Mouse (Mus musculus) midbrain, embryonic 11.5 days (tissue): ENCODE results near the gene Gpr149. TPM values are rescaled to one million over a fixed set of nuclear protein-coding genes. Genes with fewer than 3 reads are reported as not detected.

Experiments used
- ATAC-seq: fragments of 200-750 bp; cut with Nextera tagmentation; 2 replicates; pipeline ENCODE4 v1.8.0; 2017; ENCODE audit warnings: moderate TSS enrichment, moderate library complexity; ENCODE audit not compliant: low FRiP score
- DNase-seq: peaks from one replicate; pipeline ENCODE4 v3.0.0; 2015; ENCODE audit warnings: low spot score; ENCODE audit errors: missing footprints
- H3K27ac ChIP-seq: fragments of 300-500 bp; sonication (generic); 2 replicates; pipeline ENCODE4 v1.5.1; 2014; ENCODE audit warnings: low read depth, low read length
- H3K27me3 ChIP-seq: fragments of 300-500 bp; sonication (generic); 2 replicates; pipeline ENCODE4 v1.6.1; 2014; ENCODE audit warnings: mild to moderate bottlenecking, low read length, moderate library complexity, mixed read lengths; ENCODE audit not compliant: control insufficient read depth, insufficient read depth
- H3K36me3 ChIP-seq: fragments of 300-500 bp; sonication (generic); 2 replicates; pipeline ENCODE4 v1.6.1; 2014; ENCODE audit warnings: mild to moderate bottlenecking, low read length, moderate library complexity, mixed read lengths; ENCODE audit not compliant: control insufficient read depth, insufficient read depth
- H3K4me1 ChIP-seq: fragments of 300-500 bp; sonication (generic); 2 replicates; pipeline ENCODE4 v1.6.1; 2014; ENCODE audit warnings: low read length; ENCODE audit not compliant: control insufficient read depth, insufficient read depth
- H3K4me2 ChIP-seq: fragments of 300-500 bp; sonication (generic); 2 replicates; pipeline ENCODE4 v1.6.1; 2014; ENCODE audit warnings: mild to moderate bottlenecking, moderate library complexity
- H3K4me3 ChIP-seq: fragments of 300-500 bp; sonication (generic); 2 replicates; pipeline ENCODE4 v1.5.1; 2014; ENCODE audit warnings: low read depth, low read length
- H3K9ac ChIP-seq: fragments of 300-500 bp; sonication (generic); 2 replicates; pipeline ENCODE4 v1.6.1; 2014; ENCODE audit warnings: low read length
- H3K9me3 ChIP-seq: fragments of 300-500 bp; sonication (generic); 2 replicates; pipeline ENCODE4 v1.6.1; 2016; ENCODE audit warnings: low read length; ENCODE audit not compliant: control insufficient read depth
- WGBS: fragments of 180-500 bp; shearing (Covaris S2); extraction: QIAGEN DNeasy Blood & Tissue Kit; methylation state at CpG from one replicate; pipeline ENCODE4 v1.1.7; 2014; 5-methylcytosine and 5-hydroxymethylcytosine counted together
- polyA plus RNA-seq: library from polyadenylated mRNA; unstranded; fragments of >200 nt; fragmentation: Nextera tagmentation; extraction: Ambion mirVana; gene quantifications from 2 replicates; pipeline ENCODE4 v1.2.1, GENCODE M21; 2014

The Gpr149 gene
- polyA plus RNA-seq = 0.05 and 0.15 TPM in 2 replicates

DNA sequence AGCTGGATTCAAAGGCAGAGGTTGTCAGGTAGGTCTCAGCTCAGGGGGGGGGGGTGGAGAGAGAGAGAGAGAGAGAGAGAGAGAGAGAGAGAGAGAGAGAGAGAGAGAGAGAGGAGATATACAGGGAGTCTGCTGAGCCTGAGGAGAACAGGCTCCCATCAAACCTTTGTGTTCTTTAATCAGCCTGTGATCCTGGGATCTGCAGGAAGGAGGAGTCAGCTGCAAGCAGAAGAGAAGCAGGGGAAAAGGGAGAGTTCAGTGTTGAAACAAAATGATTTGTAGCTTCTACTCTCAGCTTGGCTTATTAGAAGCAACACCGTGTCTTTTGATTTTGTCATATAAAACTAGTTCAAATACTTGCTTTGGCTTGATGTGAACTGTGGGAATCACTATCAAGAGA, at the start of gene Gpr149:
Gene Gpr149 (minus strand): TSS at position 168 of the 400 bp plus-strand sequence.
- ATAC-seq (no peak), DNase-seq (no peak)
- Histone ChIP-seq H3K27ac (no peak within 1 kb of the TSS), H3K4me2 (peak within 1 kb of the TSS; percentile 97), H3K27me3 (peaks cover 4% of the 10 kb centered on the region; the same call in 1 of the 2 replicates), H3K4me1 (no peaks in the 10 kb centered on the region), H3K36me3 (no peaks in the 10 kb centered on the region), H3K9ac (peak within 1 kb of the TSS; percentile 64; the same call in 1 of the 2 replicates), H3K4me3 (peak within 1 kb of the TSS; percentile 44), H3K9me3 (no peaks in the 10 kb centered on the region)
- WGBS = 86% methylated on average over 1 of the region's 1 CpGs

DNA sequence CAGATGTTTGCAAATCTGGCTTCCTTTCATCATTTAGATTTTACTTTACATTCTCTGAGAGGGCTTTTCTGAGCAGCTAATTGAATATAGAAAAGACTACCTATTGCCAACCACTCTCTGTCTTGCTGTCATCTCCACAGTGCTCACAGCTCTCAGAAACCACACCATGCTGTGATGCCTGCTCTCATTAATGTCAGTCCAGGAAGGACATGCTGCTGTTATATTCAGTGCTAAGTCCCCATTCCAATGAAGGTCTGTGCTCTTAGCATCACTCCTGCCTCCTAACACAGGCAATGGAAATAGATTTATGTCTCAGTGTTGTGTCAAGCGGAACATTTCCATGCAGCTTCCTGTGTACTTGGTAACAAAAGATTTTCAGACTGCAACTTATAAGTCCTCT, 45.6 kb upstream of the Gpr149 start:
- no peak overlapping the region for H3K4me3 ChIP-seq
- no peak overlapping the region for H3K9ac ChIP-seq
- whole genome bisulfite sequencing = 95% methylated on average over 1 of the region's 1 CpGs
- DNase-seq (no peak), ATAC-seq (no peak)
- H3K27me3 ChIP-seq = no peaks in the 10 kb centered on the region
- no peak overlapping the region for H3K27ac ChIP-seq
- H3K4me1 ChIP-seq = no peaks in the 10 kb centered on the region
- H3K9me3 ChIP-seq = no peaks in the 10 kb centered on the region
- H3K36me3 ChIP-seq = no peaks in the 10 kb centered on the region
- H3K4me2 ChIP-seq = no peak overlapping the region

DNA sequence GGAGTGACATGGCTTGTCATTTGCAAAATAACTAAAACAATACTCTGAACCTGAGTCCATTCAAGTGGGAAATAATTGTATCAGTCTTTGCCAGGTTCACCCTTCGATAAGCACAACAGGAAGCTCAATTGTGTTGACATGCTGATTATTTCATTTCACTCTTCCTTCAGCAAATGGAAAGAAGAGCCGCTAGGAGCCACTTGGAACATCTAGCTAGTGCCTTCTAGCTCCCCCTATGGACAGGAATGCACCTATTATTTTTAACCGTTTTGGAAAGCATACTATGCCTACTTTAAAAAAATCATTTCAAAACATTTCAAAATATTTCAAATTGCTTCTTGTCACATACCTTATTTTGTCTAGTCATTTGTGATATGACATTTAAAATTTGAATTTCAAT, 5.9 kb upstream of the Gpr149 start:
- Histone ChIP-seq H3K36me3 (no peaks in the 10 kb centered on the region), H3K9me3 (no peaks in the 10 kb centered on the region), H3K9ac (no peak overlapping the region), H3K27ac (no peak overlapping the region), H3K4me2 (no peak overlapping the region), H3K4me1 (no peaks in the 10 kb centered on the region), H3K4me3 (no peak overlapping the region), H3K27me3 (no peaks in the 10 kb centered on the region)
- no peak for DNase-seq
- no peak for ATAC-seq
- 74% methylated on average over 3 of the region's 3 CpGs for WGBS

DNA sequence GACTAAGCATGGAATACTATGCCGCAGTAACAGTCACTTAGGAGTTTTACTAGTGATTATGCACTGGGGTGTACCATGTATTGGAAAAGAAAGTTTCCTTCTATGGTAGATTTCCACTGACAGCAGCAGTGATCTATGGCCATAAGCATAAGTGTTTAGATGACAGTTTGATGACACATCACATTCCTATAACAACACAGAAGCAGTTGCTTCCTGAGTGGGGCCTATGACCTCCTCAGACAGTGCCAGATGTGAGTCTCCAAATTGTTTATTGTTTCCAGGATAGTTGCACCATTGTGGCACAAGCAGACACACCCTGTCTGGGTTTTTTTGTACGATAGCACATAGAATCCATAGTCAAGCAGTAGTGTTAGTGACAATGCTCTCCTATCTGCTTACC, 991 bp upstream of the Gpr149 start:
- Histone ChIP-seq H3K4me1 (no peaks in the 10 kb centered on the region), H3K27me3 (peaks cover 4% of the 10 kb centered on the region; the same call in 1 of the 2 replicates), H3K9me3 (no peaks in the 10 kb centered on the region), H3K4me2 (no peak overlapping the region), H3K9ac (no peak overlapping the region), H3K4me3 (no peak overlapping the region), H3K27ac (no peak overlapping the region), H3K36me3 (no peaks in the 10 kb centered on the region)
- 89% methylated on average over 2 of the region's 2 CpGs for WGBS
- DNase-seq (no peak), ATAC-seq (no peak)

DNA sequence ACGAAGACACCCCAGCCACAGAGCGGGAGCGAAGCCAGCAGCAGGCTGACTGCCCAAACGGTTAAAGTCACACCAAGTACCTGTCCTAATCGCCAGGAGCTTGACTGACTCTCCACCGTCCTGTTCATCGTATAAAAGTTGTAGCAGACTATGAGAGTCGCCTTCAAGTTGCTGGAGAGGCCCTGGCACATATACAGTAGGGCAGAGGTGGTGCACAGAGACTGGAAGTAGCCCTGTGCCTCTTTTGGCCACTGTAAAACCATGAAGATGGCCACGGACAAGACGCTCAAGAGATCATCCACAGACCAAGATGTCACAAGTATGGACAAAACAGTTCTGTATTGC, 921 bp downstream of the Gpr149 start:
- H3K36me3 ChIP-seq = no peaks in the 10 kb centered on the region
- no peaks in the 10 kb centered on the region for H3K4me1 ChIP-seq
- 20% methylated on average over 10 of the region's 10 CpGs for WGBS
- H3K27me3 ChIP-seq = peaks cover 4% of the 10 kb centered on the region; the same call in 1 of the 2 replicates
- H3K9ac ChIP-seq = peak overlapping the region; percentile 64; the same call in 1 of the 2 replicates
- no peaks in the 10 kb centered on the region for H3K9me3 ChIP-seq
- ATAC-seq (peak; percentile 64; the same call in 1 of the 2 replicates), DNase-seq (no peak)
- H3K4me2 ChIP-seq = peak overlapping the region; percentile 97
- no peak overlapping the region for H3K27ac ChIP-seq
- peak overlapping the region; percentile 44 for H3K4me3 ChIP-seq

DNA sequence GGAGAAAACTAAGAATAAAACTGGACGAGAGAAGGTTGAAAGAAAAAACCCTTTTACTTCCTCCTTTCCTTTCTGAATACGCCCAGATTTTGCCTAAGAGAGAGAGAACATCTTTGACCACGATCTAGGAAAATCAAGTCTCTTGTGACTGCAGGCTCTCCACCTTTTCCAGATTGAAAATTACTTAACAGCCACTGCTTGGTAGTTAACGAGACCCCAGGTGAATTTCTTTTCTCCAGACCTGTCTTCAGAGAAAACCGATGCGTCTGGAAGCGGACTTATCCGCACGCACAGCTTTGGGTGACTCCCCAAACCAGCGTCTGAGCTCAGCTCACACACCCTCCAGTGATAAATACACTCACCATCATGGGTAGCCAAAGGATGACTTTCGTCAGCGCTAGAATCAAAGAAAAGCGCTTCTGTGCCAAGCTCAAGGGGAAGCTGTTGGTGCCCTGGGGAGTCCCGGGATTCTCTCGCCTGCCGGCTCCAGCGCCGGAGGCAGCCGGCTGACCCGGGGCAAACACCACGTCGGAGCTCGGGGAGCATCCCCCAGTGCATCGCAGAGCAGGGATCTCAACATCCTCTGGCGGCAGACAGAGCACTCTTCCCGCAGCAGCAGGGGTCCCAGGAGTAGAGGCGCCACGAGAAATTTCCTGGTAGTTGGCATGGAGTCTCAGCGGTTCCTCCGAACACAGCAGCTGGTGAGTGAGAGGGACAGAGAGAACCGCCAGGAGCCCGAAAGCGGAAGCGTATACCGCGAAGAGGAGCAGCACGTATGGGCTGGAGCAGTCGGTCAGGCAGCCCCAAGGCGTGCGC, 1.5 kb downstream of the Gpr149 start:
- Histone ChIP-seq H3K4me2 (peak overlapping the region; percentile 97), H3K4me1 (no peaks in the 10 kb centered on the region), H3K9me3 (no peaks in the 10 kb centered on the region), H3K36me3 (no peaks in the 10 kb centered on the region), H3K9ac (peak overlapping the region; percentile 64), H3K4me3 (peak overlapping the region; percentile 44), H3K27me3 (peaks cover 4% of the 10 kb centered on the region; the same call in 1 of the 2 replicates), H3K27ac (no peak overlapping the region)
- 2% methylated on average over 40 of the region's 40 CpGs for WGBS
- ATAC-seq (peak; percentile 88), DNase-seq (peak; percentile 95)

DNA sequence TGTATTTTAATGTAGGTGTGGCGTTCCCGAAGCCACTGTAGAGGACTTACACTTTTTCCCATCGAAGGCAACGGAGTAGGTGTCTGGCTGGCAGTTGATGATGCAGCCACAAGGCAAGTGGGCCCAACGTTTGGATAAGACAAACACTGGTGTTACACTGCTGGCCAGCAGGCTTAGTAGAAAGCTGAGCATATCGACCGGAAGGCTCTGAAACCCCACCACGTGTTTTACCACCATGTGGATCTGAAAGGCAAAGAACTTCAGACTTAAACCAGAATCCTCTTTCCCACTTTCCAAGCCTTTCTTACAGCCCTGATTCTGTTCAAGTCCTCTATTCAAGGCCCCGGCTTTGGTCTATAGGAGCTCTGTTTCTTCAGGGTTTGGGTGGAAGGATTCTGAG, 2.5 kb downstream of the Gpr149 start:
- 77% methylated on average over 9 of the region's 9 CpGs for WGBS
- H3K27me3 ChIP-seq = peaks cover 4% of the 10 kb centered on the region; the same call in 1 of the 2 replicates
- no peak overlapping the region; the same call in 1 of the 2 replicates for H3K4me2 ChIP-seq
- no peaks in the 10 kb centered on the region for H3K36me3 ChIP-seq
- no peak for DNase-seq
- no peak for ATAC-seq
- no peak overlapping the region for H3K9ac ChIP-seq
- no peak overlapping the region for H3K27ac ChIP-seq
- H3K9me3 ChIP-seq = no peaks in the 10 kb centered on the region
- H3K4me3 ChIP-seq = no peak overlapping the region
- H3K4me1 ChIP-seq = no peaks in the 10 kb centered on the region

DNA sequence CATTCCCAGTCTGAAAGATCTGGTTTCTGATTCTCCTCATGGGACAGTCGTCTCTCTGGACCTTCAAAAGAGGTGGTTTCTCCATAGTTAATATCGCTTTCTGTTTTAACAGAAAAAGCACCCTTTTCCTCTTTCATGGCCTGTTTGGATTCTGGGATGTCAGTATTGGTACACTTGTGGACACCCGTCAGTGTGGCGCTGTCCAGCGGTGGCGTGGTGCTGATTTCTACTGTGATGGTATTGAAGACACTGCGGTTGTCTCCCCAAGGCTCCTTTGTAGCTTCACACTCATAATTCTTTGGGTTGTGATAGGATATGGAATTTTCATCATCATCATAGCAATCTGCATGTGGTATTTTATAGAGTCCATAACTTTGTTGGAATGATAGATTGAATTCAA, 10.1 kb downstream of the Gpr149 start:
- H3K4me3 ChIP-seq = no peak overlapping the region
- H3K27me3 ChIP-seq = no peaks in the 10 kb centered on the region
- H3K27ac ChIP-seq = no peak overlapping the region
- H3K4me2 ChIP-seq = no peak overlapping the region
- ATAC-seq (no peak), DNase-seq (peak; percentile 95)
- no peaks in the 10 kb centered on the region for H3K9me3 ChIP-seq
- H3K9ac ChIP-seq = no peak overlapping the region
- WGBS = 22% methylated on average over 7 of the region's 7 CpGs
- H3K4me1 ChIP-seq = no peaks in the 10 kb centered on the region
- no peaks in the 10 kb centered on the region for H3K36me3 ChIP-seq

DNA sequence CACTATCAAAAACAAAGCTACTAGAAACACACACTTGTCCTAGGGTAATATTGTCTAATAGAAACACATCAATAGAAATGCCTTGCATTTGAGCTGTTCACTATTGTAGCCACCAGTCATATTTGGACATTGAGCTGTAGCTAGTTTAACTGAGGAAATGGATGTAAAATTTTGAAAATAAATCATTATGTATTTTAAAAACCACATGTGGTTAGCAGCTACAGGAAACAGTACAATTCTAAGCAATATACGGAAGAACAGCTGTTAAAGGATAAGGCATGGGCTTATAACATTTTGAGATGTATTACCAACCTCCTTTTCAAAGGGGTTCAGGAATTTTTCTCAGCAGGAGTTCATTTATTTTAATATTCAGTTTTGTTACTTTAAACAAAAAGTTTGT, 19.9 kb downstream of the Gpr149 start:
- no peaks in the 10 kb centered on the region for H3K36me3 ChIP-seq
- ATAC-seq = no peak
- H3K9ac ChIP-seq = no peak overlapping the region
- H3K27ac ChIP-seq = no peak overlapping the region
- H3K4me3 ChIP-seq = no peak overlapping the region
- DNase-seq = no peak
- 90% methylated on average over 1 of the region's 1 CpGs for WGBS
- H3K4me1 ChIP-seq = no peaks in the 10 kb centered on the region
- no peaks in the 10 kb centered on the region for H3K27me3 ChIP-seq
- H3K9me3 ChIP-seq = no peaks in the 10 kb centered on the region
- H3K4me2 ChIP-seq = no peak overlapping the region
